Mouse (Mus musculus): Measurements from ENCODE around the gene Fhod1. TPM values are rescaled to one million over a fixed set of nuclear protein-coding genes. Genes with fewer than 3 reads are reported as not detected.

Gene Fhod1
- polyA plus RNA-seq, 1 experiment from 2014 or later = 1.6 TPM

DNA sequence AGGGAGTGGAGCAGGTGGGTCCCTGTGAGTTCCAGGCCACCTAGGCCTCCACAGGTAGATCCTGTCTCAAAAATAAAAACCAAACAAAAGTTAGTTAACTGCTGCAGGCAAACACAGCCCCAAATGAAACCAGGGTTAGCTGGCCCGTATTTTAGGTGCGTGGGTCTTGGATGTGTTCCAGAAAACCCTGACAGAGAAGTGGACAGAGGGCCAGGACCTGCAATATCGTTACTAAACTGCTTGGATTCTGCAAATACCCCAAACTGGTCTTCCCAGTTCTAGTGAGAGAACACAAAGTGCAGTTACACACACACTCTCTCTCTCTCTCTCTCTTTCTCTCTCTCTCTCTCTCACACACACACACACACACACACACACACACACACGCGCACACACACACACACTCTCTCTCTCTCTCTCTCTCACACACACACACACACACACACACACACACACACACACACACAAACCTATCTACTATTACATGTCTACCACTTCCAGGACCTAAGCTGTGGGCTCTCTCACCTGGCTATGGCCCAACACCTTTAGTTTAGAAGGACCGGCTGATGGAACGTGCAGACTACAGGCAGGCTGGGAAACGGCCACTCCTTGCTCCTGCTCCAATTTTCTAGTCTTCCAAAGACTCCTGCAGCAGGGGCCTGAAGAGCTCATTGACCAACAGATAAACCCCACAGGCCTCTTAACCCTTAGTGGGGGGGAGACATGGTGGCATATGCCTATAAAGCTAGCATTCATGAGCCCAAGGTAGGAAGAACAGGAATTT is 3.8 kb downstream of the Fhod1 start:
- no peak overlapping the region for H3K9ac ChIP-seq (ENCODE audit: low read length)
- H3K27me3 ChIP-seq (ENCODE audit: control insufficient read depth, insufficient read depth, low read length) = no peaks in the 10 kb centered on the region; the same call in 1 of the 2 replicates
- DNase-seq (ENCODE audit: low spot score, missing footprints) (no peak), ATAC-seq (ENCODE audit: low FRiP score) (no peak)
- no peak overlapping the region for H3K4me3 ChIP-seq (ENCODE audit: low read depth, low read length)
- H3K4me2 ChIP-seq = no peak overlapping the region
- H3K9me3 ChIP-seq (ENCODE audit: control insufficient read depth, low read length) = no peaks in the 10 kb centered on the region
- H3K36me3 ChIP-seq (ENCODE audit: control insufficient read depth, insufficient read depth, low read length) = no peaks in the 10 kb centered on the region
- no peak overlapping the region for H3K27ac ChIP-seq (ENCODE audit: low read depth, low read length)
- 79% methylated on average over 8 of the region's 8 CpGs for WGBS
- H3K4me1 ChIP-seq (ENCODE audit: control insufficient read depth, insufficient read depth, low read length) = peaks cover 17% of the 10 kb centered on the region

DNA sequence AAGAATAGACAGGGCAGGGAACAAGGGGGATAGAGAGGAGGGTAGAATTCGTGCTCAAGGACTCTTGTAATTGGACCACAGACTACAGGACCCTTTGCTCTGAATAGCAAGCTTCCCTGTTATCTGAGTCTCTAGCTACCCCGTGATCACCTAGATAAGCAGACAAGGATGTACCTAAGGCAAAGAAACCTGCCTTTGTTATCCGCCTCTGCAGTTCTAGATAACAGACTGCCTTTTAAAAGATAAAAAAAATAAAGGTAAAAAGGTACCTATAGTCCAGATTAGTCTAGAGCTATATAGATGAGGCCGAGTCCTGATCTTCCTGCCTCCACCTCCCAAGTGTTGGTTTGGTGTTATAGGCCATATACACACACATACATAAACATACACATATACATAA is 5.0 kb downstream of the Fhod1 start:
- Histone ChIP-seq H3K9me3 (ENCODE audit: control insufficient read depth, low read length) (no peaks in the 10 kb centered on the region), H3K4me3 (ENCODE audit: low read depth, low read length) (no peak overlapping the region), H3K9ac (ENCODE audit: low read length) (no peak overlapping the region), H3K27ac (ENCODE audit: low read depth, low read length) (no peak overlapping the region), H3K36me3 (ENCODE audit: control insufficient read depth, insufficient read depth, low read length) (no peaks in the 10 kb centered on the region), H3K4me1 (ENCODE audit: control insufficient read depth, insufficient read depth, low read length) (peaks cover 11% of the 10 kb centered on the region), H3K4me2 (no peak overlapping the region), H3K27me3 (ENCODE audit: control insufficient read depth, insufficient read depth, low read length) (no peaks in the 10 kb centered on the region; the same call in 1 of the 2 replicates)
- DNase-seq (ENCODE audit: low spot score, missing footprints) = no peak
- no peak for ATAC-seq (ENCODE audit: low FRiP score)
- WGBS = 84% methylated on average over 4 of the region's 4 CpGs

DNA sequence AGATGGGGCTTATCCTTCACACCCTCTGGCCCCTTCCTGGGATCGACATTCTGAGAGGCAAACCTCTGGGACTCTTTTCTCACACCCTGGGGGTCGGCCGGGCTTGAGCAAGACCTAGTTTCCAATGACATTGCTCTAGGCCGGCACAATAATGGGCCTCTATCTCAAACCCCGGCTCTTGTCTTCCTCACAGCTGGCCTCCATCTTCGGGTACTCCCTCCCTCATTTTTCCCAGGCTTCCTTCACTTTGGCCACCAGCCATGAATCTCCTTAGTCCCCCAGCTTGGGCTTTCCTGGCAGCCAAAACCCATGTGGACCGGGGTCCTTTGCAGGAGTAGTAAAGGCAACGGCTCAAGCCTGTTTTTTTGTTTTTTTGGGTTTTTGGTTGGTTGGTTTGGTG is 6.4 kb downstream of the Fhod1 start:
- Histone ChIP-seq H3K4me3 (ENCODE audit: low read depth, low read length) (no peak overlapping the region), H3K27me3 (ENCODE audit: control insufficient read depth, insufficient read depth, low read length) (no peaks in the 10 kb centered on the region), H3K4me1 (ENCODE audit: control insufficient read depth, insufficient read depth, low read length) (peaks cover 4% of the 10 kb centered on the region), H3K27ac (ENCODE audit: low read depth, low read length) (no peak overlapping the region), H3K9ac (ENCODE audit: low read length) (no peak overlapping the region), H3K36me3 (ENCODE audit: control insufficient read depth, insufficient read depth, low read length) (no peaks in the 10 kb centered on the region), H3K9me3 (ENCODE audit: control insufficient read depth, low read length) (no peaks in the 10 kb centered on the region), H3K4me2 (no peak overlapping the region)
- ATAC-seq (ENCODE audit: low FRiP score) (no peak), DNase-seq (ENCODE audit: low spot score, missing footprints) (no peak)
- WGBS = 63% methylated on average over 8 of the region's 8 CpGs

DNA sequence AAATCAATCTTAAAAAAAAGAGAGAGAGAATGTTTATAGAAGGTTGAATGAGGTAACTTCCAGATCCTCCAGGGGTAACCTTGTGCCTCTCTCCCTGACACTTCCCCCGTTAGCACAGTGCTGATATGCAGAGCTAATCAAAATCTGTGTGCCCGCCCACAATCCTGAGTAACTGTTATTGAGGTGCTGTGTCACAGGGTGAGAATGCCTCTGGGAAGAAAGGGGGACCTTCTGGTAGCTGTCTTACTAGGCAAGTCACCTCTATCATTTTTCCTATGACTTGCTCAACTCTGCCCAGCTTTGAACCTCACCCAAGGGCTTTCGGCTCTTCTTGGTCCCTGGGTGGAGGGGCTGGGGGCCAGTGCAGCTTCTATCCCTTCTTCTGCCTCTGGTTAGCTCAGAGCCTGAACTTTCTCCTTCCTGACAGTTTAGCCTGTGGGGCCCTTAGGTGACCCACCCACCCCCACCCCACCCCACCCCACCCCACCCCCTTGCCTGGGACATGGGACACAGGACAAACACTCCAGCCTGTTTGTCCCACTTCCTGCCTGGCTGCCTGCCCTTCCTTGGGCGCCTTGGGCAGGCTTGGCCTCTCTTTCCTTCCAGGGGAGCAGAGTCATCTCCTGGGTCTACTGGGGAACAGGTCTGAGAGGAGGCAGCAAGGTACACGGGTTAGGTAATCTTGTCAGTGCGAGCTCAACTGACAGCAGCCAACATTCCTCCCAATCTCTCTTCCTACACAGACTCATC is 7.7 kb downstream of the Fhod1 start:
- no peaks in the 10 kb centered on the region for H3K9me3 ChIP-seq (ENCODE audit: control insufficient read depth, low read length)
- 83% methylated on average over 6 of the region's 6 CpGs for WGBS
- no peaks in the 10 kb centered on the region for H3K36me3 ChIP-seq (ENCODE audit: control insufficient read depth, insufficient read depth, low read length)
- no peak for ATAC-seq (ENCODE audit: low FRiP score)
- H3K4me3 ChIP-seq (ENCODE audit: low read depth, low read length) = no peak overlapping the region
- H3K27ac ChIP-seq (ENCODE audit: low read depth, low read length) = no peak overlapping the region
- no peak overlapping the region for H3K9ac ChIP-seq (ENCODE audit: low read length)
- DNase-seq (ENCODE audit: low spot score, missing footprints) = no peak
- no peak overlapping the region for H3K4me2 ChIP-seq
- no peaks in the 10 kb centered on the region for H3K27me3 ChIP-seq (ENCODE audit: control insufficient read depth, insufficient read depth, low read length)
- no peaks in the 10 kb centered on the region for H3K4me1 ChIP-seq (ENCODE audit: control insufficient read depth, insufficient read depth, low read length)

DNA sequence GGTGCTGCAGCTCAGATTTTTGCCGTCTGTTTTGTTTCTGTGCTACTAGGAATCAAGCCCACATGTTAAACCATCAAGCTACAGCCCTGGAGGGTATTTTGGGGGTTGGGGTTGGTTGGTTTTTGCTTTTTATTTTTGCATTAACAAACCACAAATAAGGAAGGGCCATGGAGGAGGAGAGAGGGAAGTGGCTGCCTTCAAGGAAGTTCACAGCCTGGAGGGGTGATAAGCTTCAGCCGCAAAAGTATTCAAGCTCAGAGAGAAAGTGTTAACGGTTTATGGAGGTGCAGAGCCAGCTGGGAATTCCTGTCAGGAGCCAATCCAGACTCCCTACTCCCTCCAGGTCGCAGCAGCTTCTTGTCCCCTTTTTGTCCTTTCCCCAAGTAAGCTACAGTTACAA is 8.8 kb downstream of the Fhod1 start:
- DNase-seq (ENCODE audit: low spot score, missing footprints) = no peak
- 65% methylated on average over 4 of the region's 4 CpGs for WGBS
- Histone ChIP-seq H3K4me2 (no peak overlapping the region), H3K9ac (ENCODE audit: low read length) (no peak overlapping the region), H3K4me1 (ENCODE audit: control insufficient read depth, insufficient read depth, low read length) (no peaks in the 10 kb centered on the region), H3K27ac (ENCODE audit: low read depth, low read length) (no peak overlapping the region), H3K9me3 (ENCODE audit: control insufficient read depth, low read length) (no peaks in the 10 kb centered on the region), H3K27me3 (ENCODE audit: control insufficient read depth, insufficient read depth, low read length) (no peaks in the 10 kb centered on the region), H3K4me3 (ENCODE audit: low read depth, low read length) (no peak overlapping the region), H3K36me3 (ENCODE audit: control insufficient read depth, insufficient read depth, low read length) (peaks cover 3% of the 10 kb centered on the region; the same call in 1 of the 2 replicates)
- no peak for ATAC-seq (ENCODE audit: low FRiP score)

DNA sequence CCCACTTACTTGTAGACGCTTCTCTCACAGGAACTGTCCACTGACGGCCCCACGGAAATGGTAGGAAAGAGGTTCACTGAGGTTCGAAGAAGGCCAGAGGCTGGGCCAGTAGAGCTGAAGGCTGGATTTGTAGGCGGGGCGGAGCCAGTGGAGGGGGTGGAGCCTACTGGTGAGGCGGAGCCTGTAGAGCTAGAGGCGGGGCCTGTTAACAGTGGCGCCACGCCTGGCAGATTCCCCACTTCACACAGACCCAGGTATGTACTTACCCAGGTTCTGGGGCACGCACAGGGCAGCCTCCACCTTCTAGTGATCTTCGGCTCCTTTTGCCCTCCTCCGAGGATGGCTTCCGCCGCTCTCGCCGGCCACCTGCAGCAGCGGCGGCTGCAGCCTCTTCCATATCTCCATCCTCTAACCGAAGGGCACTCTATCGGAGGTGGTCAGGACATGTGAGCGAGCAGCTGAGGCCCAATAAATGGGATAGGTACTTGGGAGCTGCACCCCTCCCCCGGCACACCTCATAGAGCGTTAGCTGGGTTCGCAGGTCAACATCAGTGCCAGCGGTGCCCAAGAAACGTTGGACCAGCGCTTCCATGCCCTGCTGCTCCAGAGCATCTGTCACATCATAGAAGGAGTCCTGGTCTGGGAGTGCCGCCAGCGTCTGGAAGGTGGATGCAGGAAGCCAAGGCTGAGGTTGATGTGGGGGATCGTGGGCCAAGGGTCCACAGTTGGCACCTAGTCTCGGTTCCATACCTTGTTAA is 11.2 kb downstream of the Fhod1 start:
- H3K9ac ChIP-seq (ENCODE audit: low read length) = no peak overlapping the region
- H3K4me2 ChIP-seq = no peak overlapping the region
- H3K27ac ChIP-seq (ENCODE audit: low read depth, low read length) = no peak overlapping the region
- DNase-seq (ENCODE audit: low spot score, missing footprints) = no peak
- H3K27me3 ChIP-seq (ENCODE audit: control insufficient read depth, insufficient read depth, low read length) = no peaks in the 10 kb centered on the region
- no peaks in the 10 kb centered on the region for H3K9me3 ChIP-seq (ENCODE audit: control insufficient read depth, low read length)
- ATAC-seq (ENCODE audit: low FRiP score) = peak; percentile 36
- H3K4me3 ChIP-seq (ENCODE audit: low read depth, low read length) = no peak overlapping the region
- no peaks in the 10 kb centered on the region for H3K4me1 ChIP-seq (ENCODE audit: control insufficient read depth, insufficient read depth, low read length)
- peaks cover 11% of the 10 kb centered on the region for H3K36me3 ChIP-seq (ENCODE audit: control insufficient read depth, insufficient read depth, low read length)
- WGBS = 48% methylated on average over 32 of the region's 32 CpGs

DNA sequence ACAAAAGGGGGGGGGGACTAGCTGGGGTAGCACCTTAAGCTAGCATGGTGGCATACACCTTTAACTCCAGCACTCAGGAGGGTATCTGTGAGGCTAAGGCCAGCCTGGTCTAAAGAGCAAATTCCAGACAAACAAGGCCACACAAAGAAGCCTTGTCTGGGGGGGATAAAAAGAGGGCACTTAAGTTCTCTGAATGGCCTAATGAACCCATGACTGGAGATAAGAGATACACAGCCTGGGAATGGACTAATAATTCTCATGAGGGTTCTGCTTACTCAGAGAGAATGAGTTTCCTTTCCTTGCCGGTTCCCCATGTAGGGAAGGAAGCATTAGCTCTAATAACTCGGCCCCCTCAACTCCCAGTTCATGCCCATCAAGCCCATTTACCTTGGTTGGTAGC is 15.2 kb downstream of the Fhod1 start:
- Histone ChIP-seq H3K27me3 (ENCODE audit: control insufficient read depth, insufficient read depth, low read length) (no peaks in the 10 kb centered on the region), H3K9me3 (ENCODE audit: control insufficient read depth, low read length) (no peaks in the 10 kb centered on the region), H3K27ac (ENCODE audit: low read depth, low read length) (no peak overlapping the region), H3K9ac (ENCODE audit: low read length) (no peak overlapping the region), H3K4me1 (ENCODE audit: control insufficient read depth, insufficient read depth, low read length) (no peaks in the 10 kb centered on the region; the same call in 1 of the 2 replicates), H3K4me2 (no peak overlapping the region), H3K4me3 (ENCODE audit: low read depth, low read length) (no peak overlapping the region), H3K36me3 (ENCODE audit: control insufficient read depth, insufficient read depth, low read length) (peaks cover 34% of the 10 kb centered on the region)
- WGBS = 81% methylated on average over 2 of the region's 2 CpGs
- peak; percentile 83 for DNase-seq (ENCODE audit: low spot score, missing footprints)
- no peak for ATAC-seq (ENCODE audit: low FRiP score)

DNA sequence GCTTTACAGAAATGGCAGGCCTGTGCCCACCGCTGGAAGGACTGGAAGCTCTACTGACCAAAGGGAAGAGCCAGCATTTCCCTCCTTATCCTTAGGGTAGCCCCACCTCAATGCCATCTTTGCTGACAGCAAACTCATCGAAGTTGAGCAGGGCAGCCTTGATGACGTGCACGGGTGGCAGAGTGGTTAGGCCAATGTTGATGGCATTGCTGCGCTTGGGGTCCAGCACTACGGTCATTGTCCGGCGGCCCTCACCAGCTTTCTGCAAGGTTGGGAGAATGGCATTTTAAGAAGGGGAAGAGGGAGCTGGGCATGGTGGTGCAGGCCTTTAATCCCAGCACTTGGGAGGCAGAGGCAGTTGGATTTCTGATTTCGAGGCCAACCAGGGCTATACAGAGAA is 15.8 kb downstream of the Fhod1 start:
- Histone ChIP-seq H3K4me2 (no peak overlapping the region), H3K27ac (ENCODE audit: low read depth, low read length) (no peak overlapping the region), H3K36me3 (ENCODE audit: control insufficient read depth, insufficient read depth, low read length) (peaks cover 34% of the 10 kb centered on the region), H3K4me1 (ENCODE audit: control insufficient read depth, insufficient read depth, low read length) (peaks cover 6% of the 10 kb centered on the region; the same call in 1 of the 2 replicates), H3K9ac (ENCODE audit: low read length) (no peak overlapping the region), H3K4me3 (ENCODE audit: low read depth, low read length) (no peak overlapping the region), H3K27me3 (ENCODE audit: control insufficient read depth, insufficient read depth, low read length) (no peaks in the 10 kb centered on the region), H3K9me3 (ENCODE audit: control insufficient read depth, low read length) (no peaks in the 10 kb centered on the region)
- 94% methylated on average over 9 of the region's 9 CpGs for WGBS
- DNase-seq (ENCODE audit: low spot score, missing footprints) (no peak), ATAC-seq (ENCODE audit: low FRiP score) (no peak)

DNA sequence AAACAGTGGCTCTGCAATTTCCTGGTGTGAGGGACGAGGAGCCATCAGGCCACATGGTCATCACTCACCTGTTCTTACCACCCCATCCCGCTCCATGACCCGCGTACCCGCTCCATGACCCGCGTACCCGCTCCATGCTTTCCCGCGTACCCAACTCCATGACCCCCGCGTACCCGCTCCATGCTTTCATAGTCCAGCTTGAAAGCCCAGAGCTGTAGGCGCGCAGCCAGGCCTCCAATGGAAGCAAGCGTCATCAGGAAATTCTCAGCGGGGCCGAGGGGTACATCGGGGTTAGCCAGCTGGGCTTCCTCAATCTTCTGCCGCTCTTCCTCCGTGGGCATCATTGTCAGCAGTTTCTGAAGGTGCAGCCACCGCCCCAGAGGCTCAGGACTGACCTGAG is 16.3 kb downstream of the Fhod1 start:
- H3K9me3 ChIP-seq (ENCODE audit: control insufficient read depth, low read length) = no peaks in the 10 kb centered on the region
- peaks cover 34% of the 10 kb centered on the region for H3K36me3 ChIP-seq (ENCODE audit: control insufficient read depth, insufficient read depth, low read length)
- no peak for DNase-seq (ENCODE audit: low spot score, missing footprints)
- no peak for ATAC-seq (ENCODE audit: low FRiP score)
- H3K4me3 ChIP-seq (ENCODE audit: low read depth, low read length) = no peak overlapping the region
- H3K9ac ChIP-seq (ENCODE audit: low read length) = no peak overlapping the region
- peaks cover 7% of the 10 kb centered on the region; the same call in 1 of the 2 replicates for H3K4me1 ChIP-seq (ENCODE audit: control insufficient read depth, insufficient read depth, low read length)
- H3K27ac ChIP-seq (ENCODE audit: low read depth, low read length) = no peak overlapping the region
- no peaks in the 10 kb centered on the region for H3K27me3 ChIP-seq (ENCODE audit: control insufficient read depth, insufficient read depth, low read length)
- WGBS = 97% methylated on average over 22 of the region's 22 CpGs
- H3K4me2 ChIP-seq = no peak overlapping the region
